Mouse (Mus musculus) urinary bladder, postnatal 25 days (tissue): ENCODE measurements at regions not wholly inside any gene's neighbourhood (a gene's known extent, or its start where the extent isn't known, plus 50 kb on each side); places are given as distances from the start of the nearest gene placed in this dataset.
"Not testable (repeated sequence)": the region's sequence is repeated elsewhere in the genome, so short reads cannot be mapped to it uniquely, and the experiment has no call there.

ENCODE experiments used
- DNase-seq: peaks from one replicate; pipeline ENCODE4 v3.0.0; 2022; ENCODE audit warnings: low spot score

GRCm38 (mm10) chr8:126776605-126777469 lies 168.8 kb downstream of the Tomm20 start:
- no peak for DNase-seq

- DNase-seq, result no peak
Measured at GRCm38 (mm10) chr8:126775334-126775733, 170.3 kb downstream of the Tomm20 start.

GRCm38 (mm10) chr8:126774816-126775215 lies 170.8 kb downstream of the Tomm20 start:
- no peak for DNase-seq

DNA sequence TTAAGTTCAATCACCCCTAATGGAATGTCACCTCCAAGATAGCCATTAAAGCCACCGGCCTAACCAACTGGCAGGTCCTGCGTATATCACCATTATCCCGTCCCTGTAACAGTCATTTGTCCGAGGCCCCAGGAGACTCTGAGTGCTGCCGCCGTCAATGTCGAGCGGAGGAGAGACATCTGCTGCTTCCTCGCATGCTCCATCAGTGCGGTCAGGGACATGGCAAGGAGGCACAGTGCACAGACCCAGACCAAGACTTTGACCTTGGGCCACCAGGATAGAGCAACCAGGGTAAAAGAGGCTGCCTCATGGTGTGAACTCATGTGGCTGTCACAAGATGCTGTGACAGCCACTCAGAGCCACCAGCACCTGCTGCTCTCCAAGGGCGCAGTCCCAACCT lies 172.9 kb downstream of the Tomm20 start:
- DNase-seq, result no peak

- DNase-seq, result no peak
Measured at GRCm38 (mm10) chr8:126772194-126772593, 173.4 kb downstream of the Tomm20 start.

DNA sequence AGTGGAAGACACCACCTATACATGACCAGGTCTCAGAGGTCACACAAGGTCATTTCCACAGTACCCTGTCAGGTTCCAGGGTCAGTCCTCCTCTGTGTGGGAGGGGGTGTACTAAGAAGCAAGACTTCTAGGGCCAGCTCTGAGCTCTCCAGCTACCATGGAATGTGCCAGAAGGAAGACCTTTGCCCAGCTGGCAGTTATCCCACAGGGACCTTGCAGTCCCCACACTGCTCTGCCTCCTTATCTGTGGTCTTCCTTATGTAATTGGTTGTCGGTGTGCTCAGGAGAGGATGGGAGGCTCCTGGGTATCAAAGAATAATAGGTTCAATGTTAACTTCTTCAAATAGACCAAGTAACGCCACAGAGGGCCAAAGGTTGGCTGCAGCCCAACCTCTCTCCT lies 175.3 kb downstream of the Tomm20 start:
- DNase-seq, result not testable (repeated sequence)

DNA sequence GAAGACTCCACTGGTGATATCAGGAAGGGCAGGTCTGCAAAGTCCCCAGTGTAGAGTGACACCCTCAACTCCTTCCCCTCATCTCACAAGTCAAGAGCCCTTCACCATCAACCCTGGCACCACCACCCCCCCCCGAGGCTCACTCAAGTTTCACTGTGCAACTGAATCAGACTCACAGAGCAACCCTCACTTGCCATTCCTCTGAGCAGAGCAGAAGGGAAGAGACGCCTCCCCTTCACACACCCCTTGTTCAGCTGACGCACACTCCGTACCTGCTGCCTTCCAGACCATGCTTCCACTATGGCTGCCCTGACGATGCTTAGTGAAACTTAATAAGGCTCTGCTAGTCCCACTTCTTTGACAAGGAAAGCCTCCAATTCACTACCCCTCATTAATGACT lies 174.4 kb upstream of the Irf2bp2 start:
- no peak for DNase-seq

DNA sequence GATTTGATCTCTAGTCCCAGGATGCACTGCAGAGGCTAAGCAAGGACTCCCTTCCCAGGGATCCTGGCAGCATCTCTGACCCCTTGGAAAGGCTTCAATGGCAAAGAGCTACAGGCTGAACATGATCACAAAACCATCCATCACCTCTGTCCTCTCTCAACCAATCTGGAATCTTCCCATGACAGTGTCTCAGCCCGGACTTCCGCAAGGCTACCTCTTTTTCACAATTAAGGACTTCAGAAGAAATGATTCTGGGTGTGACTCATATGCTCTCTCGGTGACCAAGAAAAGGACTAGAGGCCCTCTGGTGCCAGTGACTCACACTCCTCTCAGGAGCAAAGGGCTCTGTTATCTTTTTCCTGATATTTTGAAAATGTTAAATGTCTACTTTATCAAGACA lies 173.6 kb upstream of the Irf2bp2 start:
- no peak for DNase-seq

DNA sequence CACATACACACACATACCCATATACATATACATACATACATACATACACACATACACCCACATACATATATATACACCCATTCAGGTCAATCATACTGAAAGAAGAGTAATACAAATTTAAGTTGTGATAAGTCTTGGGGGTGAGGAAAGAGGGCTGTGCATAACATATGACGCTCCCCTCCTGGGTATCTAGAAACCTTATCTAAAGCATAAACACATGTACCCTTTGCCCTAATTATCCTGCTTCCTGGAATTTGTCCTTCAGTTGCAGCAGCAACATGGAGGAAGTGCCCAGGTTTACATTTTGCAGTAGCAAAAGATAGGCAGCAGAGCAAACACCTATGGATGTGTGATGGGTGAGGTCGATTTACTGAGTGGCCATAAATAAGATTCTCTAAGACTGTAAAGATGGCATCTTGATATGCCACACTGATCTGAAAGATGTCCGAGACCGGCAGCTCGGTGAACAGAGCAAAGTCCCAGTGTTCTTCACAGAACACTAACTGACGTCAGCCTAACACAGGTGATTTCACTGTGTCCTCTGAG lies 172.0 kb upstream of the Irf2bp2 start:
- DNase-seq, result no peak

GRCm38 (mm10) chr8:126763600-126763999 lies 169.8 kb upstream of the Irf2bp2 start:
- no peak for DNase-seq

- no peak for DNase-seq
Measured at GRCm38 (mm10) chr8:126759711-126760110, 165.9 kb upstream of the Irf2bp2 start.

DNA sequence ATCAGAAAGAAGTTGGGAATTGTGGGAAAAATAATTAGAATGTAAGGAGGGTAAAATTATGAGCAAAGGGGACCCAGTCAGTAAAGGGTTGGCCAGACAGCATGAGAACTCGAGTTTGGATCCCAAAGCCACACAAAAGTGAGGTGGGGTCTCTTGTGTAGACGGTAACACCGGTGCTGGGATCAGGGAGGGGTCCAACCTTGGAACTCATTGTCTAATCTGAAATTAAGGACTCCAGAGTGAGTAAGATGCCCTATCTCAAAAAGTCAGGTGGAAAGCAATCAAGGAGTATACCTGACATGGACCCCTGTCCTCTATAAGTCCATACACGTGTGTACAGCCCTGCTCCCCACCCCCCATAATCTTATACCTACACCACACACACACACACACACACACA lies 165.2 kb upstream of the Irf2bp2 start:
- no peak for DNase-seq

DNA sequence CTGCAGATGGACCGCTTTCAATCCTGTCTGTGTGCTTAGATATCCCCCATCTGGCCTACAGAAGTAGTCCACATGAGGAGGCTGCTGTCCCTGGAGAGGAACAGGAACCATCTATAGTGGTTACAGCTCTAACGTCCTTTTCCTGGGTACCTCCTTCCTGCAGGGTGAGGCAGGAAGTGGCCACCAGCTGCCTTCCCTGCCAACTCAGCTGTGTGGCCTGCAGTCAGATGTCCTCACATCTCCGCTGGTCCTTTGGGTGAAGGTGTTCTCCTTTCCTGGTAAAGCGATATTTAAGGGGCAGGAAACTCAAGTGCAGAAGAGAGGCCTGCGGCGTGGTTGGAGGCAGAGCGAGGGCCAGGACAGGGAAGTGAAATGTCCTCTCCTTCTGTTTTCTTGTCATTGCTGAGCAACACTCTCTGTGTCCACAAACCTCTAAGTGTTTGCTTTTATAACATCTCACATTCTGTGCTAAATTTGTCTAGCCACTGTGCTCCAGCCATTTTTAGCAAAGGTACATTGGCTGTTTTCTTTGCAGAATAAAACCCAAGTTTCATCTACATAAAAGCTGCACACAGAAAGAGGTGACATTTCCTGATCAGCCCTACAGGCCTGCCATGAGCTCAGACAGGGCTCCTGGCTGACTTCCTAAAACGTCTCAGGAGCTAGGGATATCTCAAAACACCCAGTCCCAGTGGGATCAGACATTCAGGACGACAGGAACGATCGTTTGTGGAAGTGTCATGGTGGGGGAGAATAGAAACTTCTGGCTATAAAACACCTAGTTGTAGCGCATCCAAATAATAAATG lies 164.4 kb upstream of the Irf2bp2 start:
- DNase-seq, result no peak

GRCm38 (mm10) chr8:126756300-126757097 lies 162.7 kb upstream of the Irf2bp2 start:
- DNase-seq, result no peak

DNA sequence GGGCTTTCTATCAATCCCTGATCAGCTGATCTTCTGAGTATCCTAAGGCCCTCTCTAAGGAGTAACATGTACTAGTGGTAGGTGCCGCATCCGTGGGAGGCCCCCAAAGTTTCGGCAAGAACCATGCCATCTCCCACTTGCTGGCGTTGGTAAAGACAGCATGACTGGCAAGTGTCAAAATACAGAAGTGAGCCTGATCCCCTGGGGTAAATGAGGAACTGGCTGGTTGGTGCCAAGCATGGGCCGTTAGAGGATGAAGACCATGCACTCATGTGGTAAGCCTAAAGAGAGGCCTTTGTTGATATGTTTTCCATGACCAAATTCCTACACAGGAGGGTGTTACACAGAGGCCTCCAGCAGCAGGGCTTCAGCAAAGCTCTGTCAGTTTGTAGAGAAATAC lies 161.9 kb upstream of the Irf2bp2 start:
- DNase-seq, result no peak

- no peak for DNase-seq
Measured at GRCm38 (mm10) chr8:126754361-126754809, 160.6 kb upstream of the Irf2bp2 start.

DNA sequence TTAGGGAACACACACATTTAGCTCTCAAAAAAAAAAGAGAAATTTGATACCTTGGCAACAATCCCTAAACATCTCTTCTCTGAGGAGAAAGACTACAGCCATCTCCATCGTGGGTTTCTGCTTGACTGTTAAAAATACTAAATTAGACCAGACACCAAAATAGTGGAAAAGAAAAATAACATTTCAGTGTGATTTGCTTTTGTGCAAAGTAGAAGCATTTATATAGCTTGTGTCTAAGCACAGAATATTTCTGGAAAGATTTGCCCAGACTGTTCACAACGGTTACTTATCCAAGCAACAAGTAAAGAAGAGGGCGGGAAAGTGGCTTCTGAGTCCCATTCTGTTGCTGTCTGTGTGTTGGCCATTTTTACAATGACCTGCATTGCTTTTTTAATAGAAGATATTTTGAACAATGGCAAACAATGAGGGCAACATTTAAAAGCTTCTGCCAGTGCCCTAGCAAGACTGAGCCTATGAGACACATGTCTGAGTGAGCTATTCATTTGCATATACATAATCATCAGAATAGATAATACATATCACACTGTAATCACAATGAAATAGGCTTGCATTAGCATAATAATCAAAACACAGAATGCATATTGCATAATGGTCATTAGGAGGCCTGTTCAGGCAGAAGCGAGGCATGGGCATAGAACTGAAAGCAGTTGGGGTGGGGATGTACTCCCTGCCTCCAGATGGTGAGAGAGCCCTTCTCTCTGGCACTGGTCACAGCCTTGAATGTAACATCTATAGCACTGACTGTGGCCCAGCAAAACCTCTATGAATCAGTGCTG lies 159.5 kb upstream of the Irf2bp2 start:
- DNase-seq, result no peak

GRCm38 (mm10) chr8:126751416-126752140 lies 157.8 kb upstream of the Irf2bp2 start:
- no peak for DNase-seq

GRCm38 (mm10) chr8:126745992-126746775 lies 152.4 kb upstream of the Irf2bp2 start:
- no peak for DNase-seq
